Mouse (Mus musculus): ENCODE results near the gene 4930469K13Rik. TPM values are rescaled to one million over a fixed set of nuclear protein-coding genes. Genes with fewer than 3 reads are reported as not detected.

The 4930469K13Rik gene
- total RNA-seq, 2 experiments from 2014 or later = not detected

DNA sequence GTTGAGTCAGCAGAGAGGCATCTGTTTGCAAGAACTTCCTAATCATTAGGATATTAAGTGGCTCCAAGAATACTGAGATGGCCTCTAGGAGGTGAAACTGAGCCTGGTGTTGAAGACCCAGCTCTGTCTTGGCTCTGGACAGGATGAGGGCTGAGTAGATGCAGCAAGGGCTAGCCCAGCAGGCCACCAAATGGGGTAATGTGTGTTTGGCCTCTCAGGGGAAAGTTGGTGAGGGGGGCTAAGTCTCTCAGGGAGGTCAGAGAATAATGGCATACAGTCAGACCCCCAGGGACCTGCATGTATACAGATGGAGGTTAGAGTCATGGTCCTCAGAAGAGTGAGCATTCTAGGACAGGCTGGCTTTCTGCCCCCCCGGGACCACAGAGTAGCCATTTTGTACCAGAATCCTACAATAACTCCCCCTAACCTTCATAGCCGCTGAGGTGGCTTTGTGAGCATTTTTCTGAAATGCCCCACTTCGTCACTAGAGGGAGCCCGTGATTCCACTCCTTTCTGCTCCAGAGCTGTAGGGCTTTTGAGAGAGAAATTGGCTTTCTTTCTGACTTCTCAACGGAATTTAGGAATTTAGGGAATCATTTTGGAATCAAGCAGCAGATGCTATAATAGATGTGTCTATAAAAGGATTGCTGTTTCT is 96.3 kb downstream of the 4930469K13Rik start:
- intact Hi-C loops (cut with DNase I) = loop anchor here (1.0 kb wide), 1 partner anchor 71 kb away; no protein-coding TSS in a partner anchor
- peak; percentile 64 to 79 for DNase-seq

GRCm38 (mm10) chr11:34000416-34000815 is 97.9 kb downstream of the 4930469K13Rik start:
- DNase-seq = no peak
- intact Hi-C loops (cut with DNase I) = no loop called here

GRCm38 (mm10) chr11:33998244-33998643 is 100.1 kb downstream of the 4930469K13Rik start:
- no peak for DNase-seq
- intact Hi-C loops (cut with DNase I) = no loop called here

DNA sequence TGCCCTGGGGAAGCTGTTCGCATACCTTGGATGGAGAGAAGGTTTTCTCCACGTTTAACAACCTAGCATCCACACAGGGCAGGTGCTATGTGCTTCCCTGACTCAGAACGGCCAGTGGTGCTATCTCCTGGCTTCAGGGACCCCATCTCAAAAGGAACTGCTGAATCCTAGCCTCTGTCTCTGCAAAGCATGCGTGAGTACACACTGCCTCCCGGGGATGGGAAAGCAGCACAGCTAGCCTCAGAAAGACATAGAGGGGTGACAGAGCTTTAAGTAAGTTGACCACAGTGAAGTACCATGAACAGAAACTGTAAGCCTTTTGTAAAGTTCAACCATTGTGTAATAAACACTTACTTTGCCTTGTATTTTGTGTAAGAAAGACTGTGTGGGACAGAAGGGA is 104.9 kb downstream of the 4930469K13Rik start:
- intact Hi-C loops (cut with DNase I) = no loop called here
- DNase-seq = no peak

- DNase-seq = no peak
- intact Hi-C loops (cut with DNase I) = no loop called here
Measured at GRCm38 (mm10) chr11:33992938-33993337, 105.4 kb downstream of the 4930469K13Rik start, which contains the start of gene Kcnip1. Gene Kcnip1 (minus strand): TSS chr11:33993152.

- intact Hi-C loops (cut with DNase I) = no loop called here
- DNase-seq = no peak
Measured at GRCm38 (mm10) chr11:33990002-33990401, 108.4 kb downstream of the 4930469K13Rik start.

DNA sequence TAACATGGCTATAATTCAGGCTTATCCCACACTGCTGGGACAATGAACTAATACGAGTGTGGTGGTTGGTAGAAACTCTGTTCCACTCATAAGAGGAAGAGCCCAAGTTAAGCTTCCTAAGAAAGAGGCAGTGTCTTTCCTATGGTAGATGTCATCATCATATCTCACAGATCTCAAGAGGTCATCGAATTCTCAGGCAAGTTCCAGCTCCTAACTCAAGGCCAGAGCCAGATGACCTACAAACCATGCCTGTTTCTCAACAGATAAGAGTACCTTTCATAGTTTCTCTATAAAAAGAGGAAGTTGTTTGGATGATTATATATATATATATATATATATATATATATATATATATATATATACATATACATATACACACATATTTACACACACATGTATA is 111.8 kb downstream of the 4930469K13Rik start:
- DNase-seq = no peak
- intact Hi-C loops (cut with DNase I) = no loop called here

DNA sequence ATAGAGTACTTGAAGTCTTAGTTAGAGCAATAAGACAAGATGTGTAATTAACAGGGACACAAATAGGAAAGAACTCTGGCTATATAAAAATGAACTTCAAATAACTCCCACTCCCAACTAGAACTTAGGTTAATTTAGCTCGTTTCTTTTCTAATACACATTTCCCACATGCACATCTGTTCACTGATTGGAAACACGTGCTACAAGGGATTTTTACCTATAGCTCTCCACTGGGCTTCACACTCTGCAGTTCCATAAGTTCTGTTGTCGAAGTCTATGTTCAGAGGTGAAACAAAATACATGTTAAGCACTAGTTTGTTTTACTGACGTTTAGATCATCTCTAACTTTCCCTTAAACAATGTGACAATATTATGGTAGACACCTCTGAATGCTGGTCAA is 118.2 kb downstream of the 4930469K13Rik start:
- intact Hi-C loops (cut with DNase I) = no loop called here
- DNase-seq = no peak

GRCm38 (mm10) chr11:33975121-33975520 is 123.2 kb downstream of the 4930469K13Rik start:
- intact Hi-C loops (cut with DNase I) = no loop called here
- DNase-seq = no peak

GRCm38 (mm10) chr11:33974341-33975040 is 123.9 kb downstream of the 4930469K13Rik start:
- intact Hi-C loops (cut with DNase I) = no loop called here

DNA sequence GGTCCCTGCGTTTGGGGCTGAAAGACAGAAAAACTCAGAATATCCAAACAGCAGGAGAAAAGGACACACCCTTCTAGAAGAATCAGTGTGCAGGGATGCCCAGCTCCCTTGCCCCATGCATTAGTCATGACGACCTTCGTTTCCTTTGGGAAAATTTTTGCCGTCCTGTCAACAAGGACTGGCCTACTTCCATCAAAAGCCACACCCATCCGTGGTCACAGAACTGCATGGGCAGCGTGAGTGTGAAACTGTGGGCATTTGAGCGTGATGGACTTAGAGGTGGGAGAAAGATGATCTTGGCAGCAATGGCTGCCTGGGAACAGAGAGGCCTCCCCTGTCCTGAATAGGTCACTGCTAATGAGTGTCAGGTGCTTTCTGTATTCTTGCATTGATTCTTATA is 126.2 kb downstream of the 4930469K13Rik start:
- no peak for DNase-seq
- intact Hi-C loops (cut with DNase I) = no loop called here

More at GRCm38 (mm10) chr11:33974341-33975040, 123.9 kb downstream of the 4930469K13Rik start:
- no peak for DNase-seq

DNA sequence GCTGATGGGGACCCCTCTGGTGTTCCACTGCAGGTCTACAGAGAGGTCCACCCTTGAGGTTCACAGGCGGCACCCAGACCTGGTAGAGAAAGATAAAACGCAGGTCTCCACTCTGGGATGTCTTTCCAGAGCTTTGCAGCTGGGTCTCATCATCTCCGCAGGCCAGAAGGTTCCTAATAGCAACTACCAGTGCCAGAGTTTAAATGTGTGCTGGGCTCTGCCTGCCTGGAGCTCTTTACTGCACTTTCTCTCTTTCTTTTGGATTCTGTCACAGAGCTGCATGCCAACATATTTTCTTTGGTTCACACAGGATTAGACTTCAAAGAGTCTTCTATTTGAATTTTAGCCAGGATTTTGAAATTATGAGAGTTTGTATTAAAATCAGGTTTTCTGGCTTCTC is 129.2 kb downstream of the 4930469K13Rik start:
- no peak for DNase-seq
- intact Hi-C loops (cut with DNase I) = no loop called here

- no peak for DNase-seq
- intact Hi-C loops (cut with DNase I) = no loop called here
Measured at GRCm38 (mm10) chr11:33967708-33968107, 130.6 kb downstream of the 4930469K13Rik start.

DNA sequence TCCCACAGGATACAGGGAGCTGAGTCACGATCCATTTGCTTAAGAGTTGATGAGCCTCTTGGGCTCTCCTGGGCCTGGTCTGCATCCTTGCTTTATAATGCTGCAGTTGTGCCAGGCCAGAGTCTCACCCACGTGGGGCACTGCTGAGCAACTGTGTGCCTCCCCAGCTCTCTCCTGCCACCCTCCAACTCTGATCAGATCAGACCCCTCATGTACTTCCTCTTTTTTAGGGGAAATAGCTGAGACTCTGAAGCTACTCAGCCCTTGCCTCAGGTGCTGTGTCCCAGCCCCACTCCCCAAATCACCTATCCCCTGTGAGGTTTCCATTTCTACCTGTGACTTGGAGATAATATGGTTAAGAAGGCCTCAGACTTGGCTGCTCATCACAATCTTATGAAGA is 133.0 kb downstream of the 4930469K13Rik start:
- intact Hi-C loops (cut with DNase I) = no loop called here
- DNase-seq = no peak

DNA sequence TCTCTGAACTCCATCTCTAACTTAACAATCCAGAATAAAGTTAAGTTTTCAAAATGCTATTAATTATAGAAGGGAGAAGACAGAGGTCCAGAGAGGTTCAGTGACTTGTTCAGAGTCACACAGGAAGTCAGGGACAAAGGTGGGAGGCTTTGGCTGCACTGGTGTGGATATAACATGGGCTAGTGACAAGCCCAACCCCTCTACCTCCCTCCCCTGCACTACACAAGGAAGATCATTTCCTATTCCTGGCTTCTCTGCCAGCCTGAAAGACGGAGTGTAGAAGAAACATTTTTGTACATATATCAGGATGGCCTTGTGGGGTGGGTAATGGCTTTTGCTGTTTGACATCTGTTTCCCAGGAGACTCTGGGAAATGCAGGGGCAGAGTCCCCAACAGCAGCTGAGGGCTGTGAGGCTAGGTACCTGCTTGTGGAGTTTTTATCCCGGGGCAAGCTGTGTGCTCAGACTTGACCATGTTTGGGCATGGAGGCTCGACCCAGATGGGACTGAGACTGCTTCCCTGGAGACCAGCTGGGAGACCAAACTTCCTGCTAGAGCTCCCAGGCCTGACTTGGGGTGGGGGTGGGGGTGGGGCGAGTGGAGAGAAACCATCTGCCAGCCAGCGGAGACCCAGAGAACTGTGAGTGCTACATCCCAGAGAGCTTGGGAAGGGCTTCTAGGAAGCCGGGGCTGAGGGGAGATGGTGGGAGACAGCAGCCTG is 135.5 kb downstream of the 4930469K13Rik start, which contains the start of gene Kcnmb1:
Gene Kcnmb1 (plus strand): TSS at position 326 of the 720 bp plus-strand sequence.
- peak; percentile 15 to 22 for DNase-seq
- intact Hi-C loops (cut with DNase I) = no loop called here

DNA sequence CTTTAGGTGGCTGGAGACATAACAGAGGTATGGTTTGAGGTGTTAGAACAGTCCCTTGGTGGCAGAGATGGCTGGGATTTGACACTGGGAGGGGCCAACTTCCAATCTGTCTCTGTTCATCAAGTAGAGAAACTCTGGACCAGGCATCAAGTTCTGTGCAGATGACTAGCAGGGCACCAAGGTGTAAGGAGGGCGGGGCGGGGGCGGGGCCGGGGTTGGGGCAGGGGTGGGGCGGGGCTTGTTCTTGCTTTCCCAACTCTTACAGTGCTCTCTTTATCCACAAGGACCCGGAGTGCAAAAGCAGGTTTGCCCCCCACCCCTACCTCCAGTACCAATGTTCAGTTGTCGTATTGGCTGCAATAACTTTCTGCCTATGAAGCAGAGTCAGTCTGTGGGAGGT is 136.2 kb downstream of the 4930469K13Rik start:
- DNase-seq = no peak
- intact Hi-C loops (cut with DNase I) = no loop called here

DNA sequence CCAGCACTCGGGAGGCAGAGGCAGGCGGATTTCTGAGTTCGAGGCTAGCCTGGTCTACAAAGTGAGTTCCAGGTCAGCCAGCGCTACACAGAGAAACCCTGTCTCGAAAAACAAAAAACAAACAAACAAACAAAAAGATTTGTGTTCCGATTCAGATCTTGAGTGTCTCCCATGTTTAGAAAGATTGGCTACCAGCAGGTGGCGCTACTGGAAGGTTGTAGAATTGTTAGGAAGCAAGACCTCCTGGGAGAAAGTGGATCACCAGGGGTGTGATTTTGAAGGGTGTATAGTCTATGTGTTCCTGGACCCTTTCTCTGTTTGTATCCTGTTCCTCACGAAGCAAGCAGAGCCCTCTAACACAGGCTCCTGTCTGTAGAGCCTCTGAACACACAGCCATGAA is 139.6 kb downstream of the 4930469K13Rik start:
- intact Hi-C loops (cut with DNase I) = loop anchor here (5.0 to 10.0 kb wide), 2 partner anchors 129 to 256 kb away; no protein-coding TSS in a partner anchor
- peak; percentile 18 to 67 for DNase-seq

DNA sequence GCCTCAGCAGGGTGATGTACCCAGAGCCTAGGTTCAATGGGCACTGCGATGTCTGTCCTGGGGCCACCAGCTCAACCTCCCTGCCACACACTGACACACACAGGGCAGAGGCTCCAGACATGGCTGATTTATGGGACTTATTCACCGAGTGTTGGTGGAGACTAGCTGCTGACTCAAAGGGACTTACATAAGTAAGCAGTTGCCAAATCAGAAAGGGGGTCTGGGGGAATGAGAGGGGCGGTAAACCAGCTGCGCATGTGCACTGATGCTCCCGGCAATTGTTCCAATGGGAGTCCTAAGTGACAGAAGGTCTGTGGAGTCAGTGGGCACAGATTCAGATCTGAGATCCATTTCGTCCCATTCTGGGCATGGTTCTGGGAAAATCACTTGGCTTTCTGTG is 140.8 kb downstream of the 4930469K13Rik start:
- no peak for DNase-seq
- intact Hi-C loops (cut with DNase I) = loop anchor here (5.0 to 10.0 kb wide), 2 partner anchors 130 to 257 kb away; no protein-coding TSS in a partner anchor

DNA sequence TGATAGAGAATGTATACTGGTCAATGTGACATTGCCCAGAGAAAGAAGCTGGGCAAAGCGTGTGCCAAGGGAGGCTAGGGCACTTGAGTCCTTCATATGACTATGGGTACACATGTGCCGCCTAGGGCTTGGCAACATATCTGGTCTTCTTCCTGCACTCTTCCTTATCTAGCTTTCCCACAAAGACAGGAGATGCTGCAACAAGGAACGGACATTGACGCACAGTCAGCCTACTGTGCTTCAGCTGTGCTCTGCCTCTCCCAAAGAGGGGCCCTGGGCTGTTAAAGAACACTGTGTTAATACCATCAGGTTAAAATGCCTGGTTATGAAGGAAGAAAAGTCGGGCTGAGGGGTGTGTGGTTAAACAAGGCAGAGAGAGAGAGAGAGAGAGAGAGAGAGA is 141.7 kb downstream of the 4930469K13Rik start:
- intact Hi-C loops (cut with DNase I) = loop anchor here (5.0 to 10.0 kb wide), 2 partner anchors 131 to 258 kb away; no protein-coding TSS in a partner anchor
- DNase-seq = no peak

- intact Hi-C loops (cut with DNase I) = loop anchor here (5.0 to 10.0 kb wide), 2 partner anchors 131 to 259 kb away; no protein-coding TSS in a partner anchor
- no peak for DNase-seq
Measured at GRCm38 (mm10) chr11:33955982-33956381, 142.4 kb downstream of the 4930469K13Rik start.

Data from heart, postnatal 10 days (tissue).